Mouse (Mus musculus) embryo, embryonic 11.5 days (tissue): ENCODE measurements at regions not wholly inside any gene's neighbourhood (a gene's known extent, or its start where the extent isn't known, plus 50 kb on each side); places are given as distances from the start of the nearest gene placed in this dataset.

Experiments
- DNase-seq: peaks from one replicate; pipeline ENCODE4 v3.0.0-alpha.2; 2012; ENCODE audit warnings: low read depth, low spot score

DNA sequence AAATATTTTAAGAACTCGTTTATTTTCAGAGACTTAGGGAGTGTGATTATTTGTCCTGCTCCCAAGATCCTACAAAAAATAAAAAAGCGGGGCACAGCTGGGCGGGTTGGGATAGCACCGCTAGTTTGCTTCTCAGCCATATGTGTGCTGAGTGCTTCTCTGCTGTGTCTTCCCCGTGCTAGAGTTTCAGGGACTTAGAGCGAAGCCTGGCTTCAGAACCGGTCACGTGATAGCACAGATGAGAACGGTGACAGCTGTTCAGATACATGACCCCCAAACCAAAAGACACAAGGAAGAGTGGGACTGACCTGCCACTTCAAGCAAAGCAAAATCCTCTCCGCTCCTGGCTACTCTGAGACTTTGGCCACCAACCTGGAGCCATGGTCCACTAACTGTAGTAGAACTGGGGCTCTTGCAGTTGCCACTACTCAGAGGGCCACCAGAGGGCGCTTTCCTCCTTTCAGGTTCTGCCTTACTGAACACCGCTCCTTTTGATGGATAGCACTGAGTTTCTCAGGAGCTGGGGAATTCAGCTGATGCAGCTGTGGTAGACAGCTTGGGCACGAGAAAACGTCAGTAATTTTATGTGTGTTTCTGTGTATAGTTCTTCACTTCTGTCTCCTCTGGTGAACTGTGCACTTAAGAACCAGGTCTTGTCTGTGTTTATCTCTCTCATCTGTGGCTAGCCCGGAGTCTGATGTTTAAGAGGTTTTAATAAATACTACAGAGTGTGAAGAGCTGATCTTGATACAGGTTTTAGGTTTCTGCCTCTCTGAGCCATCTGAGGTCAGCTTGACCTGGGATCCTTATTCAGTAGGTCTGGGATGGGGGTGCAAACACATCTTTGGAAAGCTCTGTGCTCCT lies 99.4 kb upstream of the Pgrmc2 start:
- DNase-seq = peak; percentile 79

DNA sequence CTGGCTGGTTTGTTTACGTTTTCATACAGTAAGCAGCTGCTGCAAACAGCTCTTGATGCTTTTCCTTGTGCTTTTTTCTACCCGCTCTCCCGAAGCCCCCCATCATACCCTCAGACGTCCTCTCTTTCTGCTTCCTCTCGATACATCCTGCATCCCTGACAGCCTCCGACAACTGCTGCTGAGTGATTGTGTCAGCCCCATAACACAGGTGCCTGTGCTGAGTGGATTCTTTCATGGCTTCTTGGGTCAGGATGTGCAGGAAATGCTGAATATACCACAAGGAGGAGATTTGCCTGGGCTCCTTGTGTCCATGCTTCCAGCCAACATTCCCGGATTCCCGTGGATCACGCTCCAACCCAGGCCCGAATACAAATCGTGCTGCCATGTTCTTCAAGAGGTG lies 98.6 kb upstream of the Pgrmc2 start:
- DNase-seq = no peak

DNA sequence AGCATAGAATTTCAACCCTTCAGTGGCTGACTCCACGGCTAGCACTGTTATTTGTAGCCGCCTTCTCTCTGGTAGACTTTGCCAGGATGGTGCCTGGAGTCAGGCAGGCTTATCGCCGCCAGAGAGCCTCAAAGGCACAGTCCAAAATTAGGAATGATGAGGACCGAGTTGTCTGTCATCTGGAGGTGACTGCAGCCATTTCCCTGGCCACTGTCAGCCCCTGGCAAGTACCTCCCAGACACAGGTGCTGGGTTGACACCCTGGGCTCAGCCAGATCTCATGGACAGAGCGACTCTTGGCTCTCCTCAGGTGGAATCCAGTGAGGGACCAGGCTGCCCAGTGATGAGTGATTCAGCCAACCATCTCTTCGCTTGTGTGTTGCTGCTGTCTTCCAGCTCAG lies 98.1 kb upstream of the Pgrmc2 start:
- DNase-seq = no peak

DNA sequence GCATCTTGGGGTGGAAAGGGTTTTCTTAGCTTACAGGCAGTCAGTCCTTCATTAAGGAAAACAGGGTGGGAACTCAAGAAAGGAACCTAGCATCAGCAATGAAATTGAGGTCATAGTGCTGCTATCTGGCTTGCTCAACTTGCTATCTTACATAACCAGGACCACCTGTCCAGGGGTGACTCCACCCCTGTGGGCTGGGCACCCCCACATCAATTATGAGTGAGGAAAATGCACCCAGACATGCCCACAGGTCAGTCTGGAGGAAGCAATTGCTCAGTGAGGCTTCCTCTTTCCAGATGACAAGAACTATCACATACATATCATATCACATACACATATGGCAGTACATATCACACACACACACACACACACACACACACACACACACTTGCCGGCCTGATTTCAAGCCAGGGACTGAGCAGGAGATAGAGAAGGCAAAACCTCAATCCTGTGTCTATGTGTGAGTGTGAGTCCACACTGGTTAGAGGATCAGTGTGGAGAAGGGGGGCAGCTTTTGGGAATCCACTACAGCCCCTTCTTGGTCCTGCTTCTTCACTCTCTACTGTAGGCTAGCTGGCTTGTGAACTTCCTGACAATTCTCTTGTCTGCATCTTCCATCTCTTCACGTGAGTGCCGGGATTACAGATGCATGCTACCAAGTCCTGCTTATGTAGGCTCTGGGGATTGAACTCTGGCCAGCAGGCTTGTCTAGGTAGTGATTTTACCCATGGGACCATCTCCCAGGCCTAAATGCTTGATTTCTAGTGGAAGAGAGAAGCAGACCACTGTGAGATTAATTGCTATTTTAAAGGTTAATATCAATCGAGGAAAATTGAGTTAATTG lies 96.4 kb upstream of the Pgrmc2 start:
- no peak for DNase-seq

DNA sequence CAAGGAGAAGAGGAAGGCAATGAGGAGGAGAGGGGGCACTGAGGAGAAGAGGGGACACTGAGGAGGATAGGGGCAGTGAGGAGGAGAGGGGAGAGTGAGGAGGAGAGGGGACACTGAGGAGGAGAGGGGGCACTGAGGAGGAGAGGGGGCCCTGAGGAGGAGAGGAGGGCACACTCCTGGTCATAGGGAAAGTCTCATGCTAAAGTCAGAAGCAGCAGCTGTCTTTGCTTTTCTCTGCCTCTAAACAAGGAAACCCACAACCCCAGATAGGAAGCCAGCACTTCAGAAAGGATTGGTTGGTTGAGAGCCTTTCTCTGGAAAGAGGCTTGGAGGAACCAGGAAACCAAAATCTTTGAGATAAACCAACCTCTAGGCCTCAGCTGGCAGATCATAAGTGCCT lies 94.3 kb upstream of the Pgrmc2 start:
- no peak for DNase-seq

GRCm38 (mm10) chr3:41175356-41175755 lies 92.5 kb upstream of the Pgrmc2 start:
- DNase-seq = no peak

DNA sequence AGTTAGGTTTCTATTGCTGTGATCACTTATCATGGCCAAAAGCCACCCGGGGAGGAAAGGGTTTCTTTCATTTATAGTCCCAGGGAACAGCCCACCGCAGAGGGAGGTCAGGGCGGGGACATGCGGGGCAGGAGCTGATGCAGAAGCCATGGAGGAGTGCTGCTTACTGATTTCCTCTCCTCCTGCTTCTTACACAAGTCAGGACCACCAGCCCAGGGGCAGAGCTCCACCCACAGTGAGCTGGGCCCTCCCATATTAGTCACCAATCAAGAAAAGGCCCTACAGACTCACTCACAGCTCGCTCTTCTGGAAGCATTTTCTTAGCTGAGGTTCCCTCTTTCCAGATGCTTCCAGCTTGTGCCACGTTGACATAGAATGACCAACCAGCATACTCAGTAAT lies 90.7 kb upstream of the Pgrmc2 start:
- DNase-seq = no peak

- DNase-seq = no peak
These were observed 89.7 kb upstream of the Pgrmc2 start for GRCm38 (mm10) chr3:41172306-41173215.

DNA sequence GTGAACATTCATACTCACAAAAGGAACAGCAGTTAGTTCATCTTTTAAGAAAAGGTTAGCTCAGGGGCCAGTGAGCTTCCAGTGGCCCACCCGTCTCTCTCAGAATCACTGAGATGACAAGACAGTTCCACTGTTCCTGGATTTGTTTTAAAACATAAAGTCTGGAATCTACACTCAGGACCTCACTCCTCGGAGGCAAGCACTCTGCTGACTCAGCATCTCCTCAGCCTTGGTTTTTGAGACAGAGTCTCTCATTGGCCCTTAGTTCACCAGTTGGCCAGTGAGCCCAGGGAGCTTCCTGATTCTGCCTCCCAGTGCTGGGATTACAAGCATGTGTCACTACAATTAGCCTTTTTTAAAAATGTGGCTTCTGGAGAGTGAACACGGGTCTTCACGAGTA lies 88.9 kb upstream of the Pgrmc2 start:
- DNase-seq = no peak

DNA sequence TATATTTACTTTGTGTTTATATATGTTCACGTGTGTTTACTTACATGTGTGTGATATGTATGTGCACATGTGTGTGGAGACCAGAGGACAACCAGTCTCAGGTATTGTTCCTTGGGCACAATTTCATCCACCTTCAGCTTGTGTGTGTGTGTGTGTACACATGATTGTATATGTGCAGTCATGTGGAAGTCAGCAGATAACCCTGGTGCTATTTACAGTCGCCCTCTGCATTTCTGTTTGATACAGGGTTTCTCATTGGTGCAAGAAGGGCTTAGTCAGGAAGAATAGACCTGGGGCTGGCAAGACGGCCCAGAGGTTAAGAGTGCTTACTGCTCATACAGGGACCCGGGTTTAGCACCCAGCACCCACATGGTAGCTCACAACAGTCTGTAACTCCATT lies 88.5 kb upstream of the Pgrmc2 start:
- DNase-seq = no peak

DNA sequence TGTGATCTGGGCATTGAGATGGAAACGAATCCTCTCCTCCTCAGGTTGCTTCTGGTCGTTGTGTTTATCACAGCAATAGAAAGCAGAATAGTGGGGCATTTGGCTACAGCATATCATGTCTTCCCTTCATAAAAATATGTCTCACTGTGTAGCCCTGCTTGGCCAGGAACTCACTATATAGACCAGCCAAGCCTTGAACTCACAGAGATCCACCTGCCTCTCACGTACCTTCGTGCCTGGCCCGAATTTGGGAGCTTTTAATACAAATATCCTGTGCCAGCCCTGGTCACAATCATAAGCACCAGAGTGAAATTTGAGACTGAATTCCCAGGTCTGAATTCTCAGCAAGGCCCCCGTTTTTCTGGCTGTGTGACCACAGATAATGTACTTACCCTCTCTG lies 87.7 kb upstream of the Pgrmc2 start:
- DNase-seq = no peak

DNA sequence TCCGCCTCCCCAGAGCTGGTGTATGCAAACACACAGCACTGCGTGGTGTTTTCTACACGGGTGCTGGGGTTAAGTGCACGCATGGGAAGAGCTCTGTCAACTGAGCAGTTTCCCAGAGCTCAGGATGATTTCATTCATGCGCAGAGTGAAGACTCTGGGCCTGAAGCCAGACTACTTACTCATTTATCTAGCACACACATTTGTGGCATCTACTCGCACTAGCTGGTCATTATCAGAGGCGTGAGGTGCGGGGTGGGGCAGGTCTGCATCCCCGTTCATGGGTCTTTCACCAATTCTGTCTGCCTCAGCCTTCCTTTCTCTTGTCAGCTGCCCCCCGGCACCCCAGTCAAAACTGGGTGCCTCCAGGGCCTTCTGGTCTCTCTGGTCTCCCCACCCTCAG lies 86.6 kb upstream of the Pgrmc2 start:
- no peak for DNase-seq

GRCm38 (mm10) chr3:41168181-41168967 lies 85.5 kb upstream of the Pgrmc2 start:
- DNase-seq = no peak

- no peak for DNase-seq
These were observed 84.6 kb upstream of the Pgrmc2 start for GRCm38 (mm10) chr3:41167476-41167875.

- no peak for DNase-seq
These were observed 81.9 kb upstream of the Pgrmc2 start for GRCm38 (mm10) chr3:41164736-41165135.

DNA sequence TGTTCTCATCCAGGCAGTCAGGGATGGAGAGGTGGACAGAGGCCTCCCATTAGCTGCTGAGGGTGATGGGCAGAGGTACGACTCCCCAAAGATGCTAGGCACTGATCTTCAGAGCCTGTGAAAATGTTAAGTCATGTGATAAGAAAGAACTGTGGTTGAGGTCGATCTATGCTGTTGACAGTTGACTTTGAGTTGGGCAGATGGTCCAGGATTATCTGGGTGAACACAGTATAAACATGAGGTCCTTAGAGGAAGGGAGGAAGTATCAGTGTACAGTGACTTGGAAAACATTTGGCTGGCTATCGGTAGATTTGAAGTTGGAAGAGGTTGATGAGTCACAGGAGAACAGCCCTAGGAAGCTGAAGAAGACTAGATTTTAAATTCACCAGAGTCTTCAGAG lies 80.9 kb upstream of the Pgrmc2 start:
- DNase-seq = no peak

DNA sequence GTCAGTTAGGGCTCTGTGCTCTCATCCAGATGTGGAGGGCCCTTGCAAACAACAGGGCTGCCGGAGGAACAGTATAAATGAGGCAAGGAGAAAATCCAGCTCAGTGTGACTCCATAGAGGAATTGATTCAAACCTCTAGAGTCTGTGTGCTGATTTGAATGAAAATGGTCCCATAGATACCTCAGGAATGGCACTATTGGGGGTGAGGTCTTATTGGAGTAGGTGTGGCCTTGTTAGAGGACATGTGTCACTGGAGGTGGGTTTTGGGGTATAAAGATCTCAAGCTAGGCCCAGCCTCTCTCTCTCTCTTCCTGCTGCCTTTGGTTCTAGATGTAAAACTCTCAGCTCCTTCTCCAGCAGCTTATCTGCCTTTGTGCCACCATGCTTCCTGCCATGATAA lies 79.7 kb upstream of the Pgrmc2 start:
- no peak for DNase-seq

DNA sequence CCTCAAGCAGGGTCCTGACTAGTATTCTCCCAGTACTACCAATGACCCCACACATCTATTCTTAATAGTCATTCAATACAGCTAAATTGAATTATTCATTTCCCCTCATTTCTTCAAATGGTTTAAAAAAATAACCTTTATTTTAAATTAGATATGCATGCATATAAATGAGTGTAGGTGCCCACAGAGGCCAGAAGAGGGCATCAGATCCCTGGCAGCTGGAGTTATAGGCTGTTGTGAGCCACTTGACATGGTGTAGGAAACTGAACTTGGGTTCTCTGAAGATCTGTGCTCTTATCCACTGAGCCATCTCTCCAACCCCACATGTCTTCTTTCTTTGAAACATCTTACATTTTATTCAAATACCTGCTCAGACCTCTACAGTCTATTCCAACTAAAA lies 77.8 kb upstream of the Pgrmc2 start:
- no peak for DNase-seq

GRCm38 (mm10) chr3:41158314-41158973 lies 75.6 kb upstream of the Pgrmc2 start:
- no peak for DNase-seq

DNA sequence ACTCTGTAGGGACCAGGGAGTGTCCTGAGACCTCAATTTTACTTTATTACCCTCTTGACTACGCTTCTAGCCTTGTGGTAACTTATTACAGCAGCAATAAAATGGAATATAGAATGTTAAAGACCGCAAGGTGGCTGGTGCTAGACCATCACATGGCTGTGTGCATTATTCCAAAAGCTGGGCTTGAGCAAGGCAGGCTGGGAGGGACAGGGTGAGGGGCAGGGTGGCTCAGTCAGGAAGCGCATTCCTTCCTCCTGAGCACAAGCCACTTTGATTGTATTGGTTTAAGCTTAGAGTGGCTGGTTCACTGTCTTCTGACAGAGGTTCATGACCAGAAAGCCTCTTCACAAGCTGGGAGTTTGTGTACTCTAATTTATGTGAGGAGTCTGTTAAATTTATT lies 74.6 kb upstream of the Pgrmc2 start:
- DNase-seq = no peak

- no peak for DNase-seq
These were observed 73.7 kb upstream of the Pgrmc2 start for GRCm38 (mm10) chr3:41156562-41156961.
